Mouse (Mus musculus) hindbrain, embryonic 16.5 days (tissue): ENCODE data around the gene Tuba1a. TPM values are rescaled to one million over a fixed set of nuclear protein-coding genes. Genes with fewer than 3 reads are reported as not detected.
A peak's percentile ranks its signal among the peaks of the same experiment; 100 is the strongest.

Source experiments
- ATAC-seq: fragments of 200-750 bp; cut with Nextera tagmentation; 2 replicates; pipeline ENCODE4 v1.8.0; 2017; ENCODE audit warnings: moderate TSS enrichment, moderate library complexity
- H3K27ac ChIP-seq: fragments of 300-500 bp; sonication (generic); 2 replicates; pipeline ENCODE4 v1.5.1; 2014; ENCODE audit warnings: low read depth, mild to moderate bottlenecking, control low read depth, low read length, moderate library complexity
- H3K27me3 ChIP-seq: fragments of 300-500 bp; sonication (generic); replicated peaks from 2 replicates; pipeline ENCODE4 v1.6.1; 2014; ENCODE audit warnings: low read length; ENCODE audit not compliant: control insufficient read depth, insufficient read depth
- H3K36me3 ChIP-seq: fragments of 300-500 bp; sonication (generic); 2 replicates; pipeline ENCODE4 v1.6.1; 2014; ENCODE audit warnings: mild to moderate bottlenecking, low read length, moderate library complexity, mixed read lengths; ENCODE audit not compliant: control insufficient read depth, insufficient read depth
- H3K4me1 ChIP-seq: fragments of 300-500 bp; sonication (generic); 2 replicates; pipeline ENCODE4 v1.6.1; 2014; ENCODE audit warnings: low read depth, low read length; ENCODE audit not compliant: control insufficient read depth, insufficient read depth
- H3K4me2 ChIP-seq: fragments of 300-500 bp; sonication (generic); 2 replicates; pipeline ENCODE4 v1.6.1; 2014; ENCODE audit warnings: mild to moderate bottlenecking, low read length, control low read depth, moderate library complexity
- H3K4me3 ChIP-seq: fragments of 300-500 bp; sonication (generic); 2 replicates; pipeline ENCODE4 v1.5.1; 2014; ENCODE audit warnings: mild to moderate bottlenecking, low read length, control low read depth, moderate library complexity
- H3K9ac ChIP-seq: fragments of 300-500 bp; sonication (generic); 2 replicates; pipeline ENCODE4 v1.6.1; 2014; ENCODE audit warnings: low read depth, mild to moderate bottlenecking, control low read depth, low read length, moderate library complexity
- H3K9me3 ChIP-seq: fragments of 300-500 bp; sonication (generic); 2 replicates; pipeline ENCODE4 v1.6.1; 2014; ENCODE audit warnings: mild to moderate bottlenecking, low read length, moderate library complexity; ENCODE audit not compliant: control insufficient read depth
- WGBS: fragments of 180-500 bp; shearing (Covaris S2); extraction: QIAGEN DNeasy Blood & Tissue Kit; methylation state at CpG from one replicate; pipeline ENCODE4 v1.1.7; 2014; 5-methylcytosine and 5-hydroxymethylcytosine counted together
- polyA plus RNA-seq: library from polyadenylated mRNA; unstranded; fragments of >200 nt; fragmentation: Nextera tagmentation; extraction: Ambion mirVana; gene quantifications from 2 replicates; pipeline ENCODE4 v1.2.1, GENCODE M21; 2015

Tuba1a gene
- polyA plus RNA-seq = 15,480 and 15,543 TPM in 2 replicates

GRCm38 (mm10) chr15:98953401-98954356 is at the start of gene Tuba1a, which contains the start of gene Gm49450:
Gene Tuba1a (minus strand): TSS chr15:98953703.
Gene Gm49450 (minus strand): TSS chr15:98953551.
- no peaks in the 10 kb centered on the region for H3K36me3 ChIP-seq
- WGBS = 2% methylated on average over 28 of the region's 28 CpGs
- peak within 1 kb of the TSS; percentile 82 for H3K4me2 ChIP-seq
- H3K4me3 ChIP-seq = peak within 1 kb of the TSS; percentile 80
- H3K27me3 ChIP-seq = no peaks in the 10 kb centered on the region
- ATAC-seq = peak; percentile 98
- peak within 1 kb of the TSS; percentile 99 for H3K27ac ChIP-seq
- H3K4me1 ChIP-seq = peaks cover 6% of the 10 kb centered on the region
- no peaks in the 10 kb centered on the region for H3K9me3 ChIP-seq
- H3K9ac ChIP-seq = peak within 1 kb of the TSS; percentile 99

- Histone ChIP-seq H3K4me1 (peaks cover 15% of the 10 kb centered on the region), H3K9ac (peak overlapping the region; percentile 28; the same call in 1 of the 2 replicates), H3K36me3 (no peaks in the 10 kb centered on the region), H3K9me3 (no peaks in the 10 kb centered on the region), H3K27ac (no peak overlapping the region), H3K4me3 (peak overlapping the region; percentile 20), H3K4me2 (peak overlapping the region; percentile 51), H3K27me3 (no peaks in the 10 kb centered on the region)
- 14% methylated on average over 14 of the region's 17 CpGs for WGBS
- 0 out of 2 replicates have a peak, but pooled peaks have one; percentile 32 for ATAC-seq
These were observed 48.0 kb upstream of the Tuba1a start for GRCm38 (mm10) chr15:99001451-99001931.

- no peaks in the 10 kb centered on the region for H3K27me3 ChIP-seq
- H3K36me3 ChIP-seq = no peaks in the 10 kb centered on the region
- 40% methylated on average over 14 of the region's 14 CpGs for WGBS
- peak overlapping the region; percentile 51; the same call in 1 of the 2 replicates for H3K4me2 ChIP-seq
- peaks cover 15% of the 10 kb centered on the region for H3K4me1 ChIP-seq
- no peak overlapping the region for H3K9ac ChIP-seq
- H3K27ac ChIP-seq = peak overlapping the region; percentile 24; the same call in 1 of the 2 replicates
- H3K9me3 ChIP-seq = no peaks in the 10 kb centered on the region
- no peak for ATAC-seq
- H3K4me3 ChIP-seq = no peak overlapping the region
These were observed 47.2 kb upstream of the Tuba1a start for GRCm38 (mm10) chr15:99000535-99001283.

GRCm38 (mm10) chr15:98998775-98999157 is 45.3 kb upstream of the Tuba1a start:
- H3K36me3 ChIP-seq = no peaks in the 10 kb centered on the region
- H3K27me3 ChIP-seq = no peaks in the 10 kb centered on the region
- no peak for ATAC-seq
- no peak overlapping the region for H3K4me2 ChIP-seq
- no peak overlapping the region for H3K9ac ChIP-seq
- H3K27ac ChIP-seq = no peak overlapping the region
- 36% methylated on average over 6 of the region's 6 CpGs for WGBS
- no peaks in the 10 kb centered on the region for H3K9me3 ChIP-seq
- no peak overlapping the region for H3K4me3 ChIP-seq
- peaks cover 17% of the 10 kb centered on the region for H3K4me1 ChIP-seq

- no peak overlapping the region for H3K4me2 ChIP-seq
- no peaks in the 10 kb centered on the region for H3K36me3 ChIP-seq
- no peak for ATAC-seq
- H3K9me3 ChIP-seq = no peaks in the 10 kb centered on the region
- H3K27ac ChIP-seq = no peak overlapping the region
- no peak overlapping the region for H3K4me3 ChIP-seq
- peaks cover 17% of the 10 kb centered on the region for H3K4me1 ChIP-seq
- no peak overlapping the region for H3K9ac ChIP-seq
- no peaks in the 10 kb centered on the region for H3K27me3 ChIP-seq
- 34% methylated on average over 13 of the region's 13 CpGs for WGBS
These were observed 44.7 kb upstream of the Tuba1a start for GRCm38 (mm10) chr15:98997938-98998774.

GRCm38 (mm10) chr15:98996840-98997239 is 43.3 kb upstream of the Tuba1a start:
- Histone ChIP-seq H3K36me3 (no peaks in the 10 kb centered on the region), H3K27me3 (no peaks in the 10 kb centered on the region), H3K27ac (no peak overlapping the region; the same call in 1 of the 2 replicates), H3K4me1 (peaks cover 24% of the 10 kb centered on the region), H3K9ac (no peak overlapping the region), H3K9me3 (no peaks in the 10 kb centered on the region), H3K4me3 (no peak overlapping the region), H3K4me2 (no peak overlapping the region)
- 69% methylated on average over 7 of the region's 7 CpGs for WGBS
- no peak for ATAC-seq

- Histone ChIP-seq H3K4me1 (peaks cover 30% of the 10 kb centered on the region), H3K9ac (no peak overlapping the region), H3K4me3 (no peak overlapping the region), H3K27me3 (no peaks in the 10 kb centered on the region), H3K9me3 (no peaks in the 10 kb centered on the region), H3K27ac (no peak overlapping the region), H3K36me3 (no peaks in the 10 kb centered on the region), H3K4me2 (no peak overlapping the region)
- ATAC-seq = no peak
- WGBS = 70% methylated on average over 9 of the region's 9 CpGs
These were observed 41.5 kb upstream of the Tuba1a start for GRCm38 (mm10) chr15:98994957-98995520.

- Histone ChIP-seq H3K4me1 (peaks cover 41% of the 10 kb centered on the region), H3K36me3 (no peaks in the 10 kb centered on the region)
- 2% methylated on average over 11 of the region's 11 CpGs for WGBS
These were observed 40.4 kb upstream of the Tuba1a start for GRCm38 (mm10) chr15:98993865-98994264.

More at GRCm38 (mm10) chr15:98993865-98994264, 40.4 kb upstream of the Tuba1a start:
- Histone ChIP-seq H3K4me2 (peak overlapping the region; percentile 73), H3K27ac (peak overlapping the region; percentile 98), H3K9me3 (no peaks in the 10 kb centered on the region), H3K27me3 (no peaks in the 10 kb centered on the region), H3K9ac (no peak overlapping the region), H3K4me3 (peak overlapping the region; percentile 41)
- ATAC-seq = no peak
